Mouse (Mus musculus) cerebellum, adult 9-11 months (tissue): ENCODE results near the gene Edrf1.

Experiments used
- DNase-seq: peaks from one replicate; pipeline ENCODE4 v3.0.0; 2022

The Edrf1 gene

DNA sequence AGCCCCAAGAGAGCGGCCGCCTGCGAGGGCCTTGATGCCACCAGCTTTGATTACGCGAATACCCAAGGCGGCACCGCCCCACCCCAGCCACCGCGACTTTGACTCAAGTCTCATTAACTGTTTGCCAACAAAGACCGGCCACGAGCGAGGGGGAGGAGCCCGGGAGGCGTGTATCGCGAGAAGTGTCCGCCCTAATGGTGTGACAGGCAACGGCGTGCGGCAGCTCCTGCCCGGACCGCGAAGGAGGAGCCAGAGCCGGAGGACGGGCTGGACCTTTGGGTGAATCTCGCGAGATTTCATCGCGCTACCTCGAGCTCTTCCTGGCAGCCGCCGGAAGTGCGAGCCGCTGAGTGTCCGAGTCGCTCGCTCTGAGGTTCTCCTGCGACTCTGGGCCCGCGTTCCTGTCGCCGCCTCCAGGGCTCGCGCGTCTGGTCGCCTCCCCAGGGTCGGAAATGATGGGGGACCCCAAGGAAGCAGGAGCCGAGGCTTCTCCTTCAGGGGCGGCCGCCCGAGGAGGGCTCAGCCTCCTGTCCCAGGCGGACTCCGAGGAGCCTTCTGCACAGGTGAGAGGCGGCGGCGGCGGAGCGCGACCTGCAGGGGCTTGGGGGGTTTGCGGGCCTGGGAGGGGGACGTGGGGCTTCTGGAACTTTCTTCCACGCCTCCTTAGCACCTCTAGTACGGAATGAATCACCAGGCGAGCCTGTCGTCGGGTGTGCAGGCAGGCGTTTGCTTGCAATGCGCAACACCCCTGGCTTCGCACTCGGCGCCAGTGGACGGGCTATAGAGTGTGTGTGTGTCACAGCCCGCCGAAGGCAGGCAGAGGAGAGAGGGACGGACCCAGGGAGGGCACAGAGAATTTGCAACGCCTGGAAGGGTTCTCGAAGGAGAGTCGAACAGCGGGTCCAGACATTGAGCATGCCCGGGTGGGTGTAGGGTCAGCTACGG is at the start of gene Edrf1:
Gene Edrf1 (plus strand): TSS at position 183 of the 945 bp plus-strand sequence.
- DNase-seq, result peak; percentile 98

- DNase-seq, result no peak
These were observed 45.6 kb upstream of the Edrf1 start for GRCm38 (mm10) chr7:133591750-133592149.

DNA sequence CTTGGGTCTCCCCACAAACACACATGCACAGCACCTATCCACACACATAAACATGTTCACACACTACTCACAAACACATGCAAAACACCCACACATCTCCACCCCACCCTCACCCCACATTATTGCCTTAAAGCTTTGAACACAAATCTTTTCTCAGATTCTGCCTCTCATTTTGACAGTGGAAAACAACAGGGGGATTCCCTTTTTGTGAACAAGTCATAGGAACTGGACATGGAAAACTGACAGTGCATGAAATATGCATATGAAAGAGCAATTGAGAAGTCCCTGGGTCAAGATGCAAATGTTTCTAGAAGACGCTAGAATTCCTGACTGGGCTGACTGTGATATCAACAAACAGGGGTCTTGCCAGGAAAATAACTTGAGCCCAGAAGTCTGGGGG is 36.8 kb upstream of the Edrf1 start:
- DNase-seq, result no peak

DNA sequence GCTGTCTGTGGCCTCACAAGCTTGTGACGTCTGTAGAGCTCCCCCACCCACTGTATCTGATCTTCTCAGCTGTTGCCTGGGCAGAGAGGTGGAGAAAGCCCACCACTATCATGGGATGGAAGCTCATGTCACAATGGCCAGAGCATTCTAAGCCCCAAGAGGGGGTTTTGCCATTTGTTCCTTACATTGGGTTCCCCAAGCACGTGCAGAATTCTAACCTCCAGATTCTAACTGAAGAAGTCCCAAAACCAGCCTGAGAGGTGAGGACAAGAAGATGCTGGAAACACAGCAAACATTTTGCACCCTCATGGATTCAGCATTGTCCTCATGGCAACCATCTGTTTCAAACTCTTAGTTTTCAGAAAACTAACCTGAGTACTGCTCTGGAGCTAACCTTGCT is 35.3 kb upstream of the Edrf1 start, which contains the start of gene Tex36:
Gene Tex36 (minus strand): TSS at position 101 of the 400 bp plus-strand sequence.
- DNase-seq, result no peak

DNA sequence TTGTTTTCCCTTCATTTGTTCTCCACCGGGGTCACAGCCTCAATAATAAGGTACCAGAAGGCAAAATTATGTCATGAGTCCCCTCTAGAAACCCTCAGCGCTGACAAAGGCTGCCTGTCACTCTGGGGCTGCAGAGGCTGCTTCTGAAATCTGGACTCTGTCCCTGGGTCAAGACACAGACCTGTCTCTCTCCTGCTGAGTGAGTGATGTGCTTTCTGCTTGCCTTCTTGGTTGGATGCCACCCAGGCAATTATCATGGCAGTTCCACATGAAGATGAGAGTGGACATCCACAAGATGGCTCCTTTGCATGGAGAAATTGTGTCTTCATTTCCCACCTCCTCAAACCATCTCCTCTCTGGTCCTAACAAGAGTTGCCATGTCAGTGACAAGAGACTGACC is 34.2 kb upstream of the Edrf1 start:
- DNase-seq, result no peak

GRCm38 (mm10) chr7:133604427-133605081 is 32.8 kb upstream of the Edrf1 start:
- DNase-seq, result no peak

GRCm38 (mm10) chr7:133607331-133607730 is 30.0 kb upstream of the Edrf1 start:
- DNase-seq, result no peak

DNA sequence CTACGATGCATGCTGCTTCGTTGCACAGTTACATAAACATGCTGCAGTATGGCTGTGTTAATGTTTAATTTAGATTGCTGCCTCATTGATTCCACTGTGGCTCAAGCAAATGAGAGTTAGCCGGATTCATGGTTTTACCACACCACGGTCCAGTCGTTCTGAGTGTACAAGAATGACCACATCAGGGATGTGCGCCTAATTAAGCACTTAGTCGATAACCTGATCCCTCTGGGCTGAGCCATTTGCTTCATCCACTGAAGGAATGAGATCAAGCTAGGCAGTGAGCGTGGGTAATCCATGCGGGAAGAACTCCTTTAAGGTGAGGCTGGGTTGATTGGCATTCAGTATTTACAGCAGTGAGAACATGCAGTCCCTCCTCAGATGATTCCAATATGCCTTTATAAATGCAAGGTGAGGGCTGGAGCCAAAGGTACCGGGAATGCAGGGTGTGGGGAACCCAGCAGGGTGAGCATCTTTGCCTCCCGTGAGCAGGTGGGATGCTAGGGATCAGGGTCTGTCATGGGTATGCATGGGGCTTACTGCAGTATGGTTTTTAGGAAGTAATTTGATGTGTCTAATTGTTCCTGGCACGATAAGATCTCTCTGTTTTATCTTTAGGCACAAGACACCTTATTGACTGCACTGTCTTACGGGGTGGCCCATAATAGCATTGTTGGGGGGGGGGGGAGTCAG is 29.3 kb upstream of the Edrf1 start:
- DNase-seq, result peak; percentile 24

- peak; percentile 41 for DNase-seq
These were observed 28.6 kb upstream of the Edrf1 start for GRCm38 (mm10) chr7:133608631-133609340.

- peak; percentile 84 for DNase-seq
These were observed 27.8 kb upstream of the Edrf1 start for GRCm38 (mm10) chr7:133609585-133609984.

DNA sequence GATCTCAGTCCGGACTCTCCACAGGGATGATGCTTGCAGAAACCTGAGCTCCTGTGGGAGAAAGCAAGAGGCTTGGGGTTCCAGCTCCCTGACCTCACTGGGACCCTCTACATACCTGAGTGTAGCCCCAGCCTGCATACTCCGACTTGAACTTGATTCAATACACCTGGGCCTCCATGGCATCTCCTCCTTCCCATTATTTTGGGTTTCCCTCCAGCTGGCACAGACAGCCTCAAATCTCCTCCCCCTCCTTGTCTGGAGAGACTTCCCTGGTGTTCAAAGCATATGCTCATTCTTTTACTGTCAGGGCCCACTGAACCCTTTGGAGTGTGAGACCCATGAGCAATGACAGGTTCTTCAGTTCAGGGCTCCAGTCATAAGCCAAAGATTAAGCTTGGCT is 24.4 kb upstream of the Edrf1 start:
- peak; percentile 68 for DNase-seq

DNA sequence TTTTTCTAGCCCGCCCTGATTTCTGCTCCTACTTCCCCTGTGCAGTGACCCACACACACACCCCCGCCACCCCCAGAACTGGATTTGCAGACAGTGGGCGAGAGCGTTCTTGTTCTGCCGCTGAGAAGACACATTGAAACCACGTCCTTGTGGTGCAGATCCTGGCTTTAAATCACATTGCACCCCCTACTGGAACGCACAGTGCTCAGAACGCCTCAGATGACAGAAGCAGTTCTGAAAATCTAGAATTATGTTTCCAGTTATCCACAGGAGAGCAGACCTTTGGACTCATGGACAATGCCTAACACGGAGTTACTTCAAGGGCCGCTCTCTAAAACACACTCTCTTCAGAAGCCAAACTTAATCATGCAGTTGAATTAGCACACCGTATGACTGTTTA is 16.6 kb upstream of the Edrf1 start:
- DNase-seq, result no peak

DNA sequence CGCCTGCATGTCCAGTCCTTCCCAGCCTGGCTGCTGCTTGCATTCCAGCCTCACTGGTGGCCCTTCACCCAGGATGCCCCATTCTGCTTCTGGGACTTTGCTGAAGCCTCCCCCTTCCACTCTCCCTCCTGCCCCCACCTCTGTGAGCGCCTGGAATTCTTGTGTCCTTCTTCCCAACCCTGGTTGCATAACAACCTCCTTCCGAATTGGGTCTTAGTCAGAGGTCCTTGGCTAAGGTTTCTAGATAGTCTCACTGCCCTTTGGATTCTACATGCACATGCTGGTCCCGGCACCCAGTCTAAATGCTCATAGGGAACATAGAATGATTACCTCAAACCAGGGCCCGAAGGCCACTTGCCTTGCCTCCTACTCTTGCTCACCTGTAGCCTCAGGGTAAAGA is 14.1 kb upstream of the Edrf1 start:
- DNase-seq, result no peak

DNA sequence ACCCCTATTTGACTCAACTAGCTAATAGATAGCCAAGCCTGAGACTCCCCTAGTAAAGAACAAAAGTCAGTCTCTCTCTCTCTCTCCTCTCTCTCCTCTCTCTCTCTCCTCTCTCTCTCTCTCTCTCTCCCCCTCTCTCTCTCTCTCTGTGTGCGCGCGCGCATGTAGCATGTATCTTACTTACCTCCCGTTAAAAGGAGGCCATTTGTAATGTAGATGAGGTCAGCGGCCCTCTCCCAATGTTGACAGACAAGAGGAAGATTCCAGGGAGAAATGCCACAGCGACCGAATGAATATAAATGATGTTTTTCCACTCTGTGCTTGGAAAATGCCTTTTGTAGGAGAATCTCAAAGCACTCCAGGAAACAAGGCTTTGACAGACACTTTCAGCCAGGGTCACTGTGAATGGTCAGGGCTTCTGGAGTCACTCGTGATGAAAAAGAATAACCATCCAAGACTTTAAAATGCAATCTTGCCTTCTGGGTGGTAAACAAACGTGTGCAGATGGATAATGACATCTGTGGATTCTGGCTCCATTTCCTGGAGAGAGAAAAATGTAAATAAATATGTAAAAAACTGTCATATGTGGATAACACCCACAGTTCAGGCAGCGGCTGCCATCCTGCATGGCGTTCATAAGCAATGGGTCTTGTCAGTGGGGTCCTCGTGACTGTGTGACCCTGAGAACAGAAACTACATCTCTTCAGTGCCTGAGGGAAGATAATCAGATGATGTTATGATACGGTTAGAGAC is 10.0 kb upstream of the Edrf1 start:
- no peak for DNase-seq

- DNase-seq, result no peak
These were observed 6.5 kb upstream of the Edrf1 start for GRCm38 (mm10) chr7:133630821-133631220.

DNA sequence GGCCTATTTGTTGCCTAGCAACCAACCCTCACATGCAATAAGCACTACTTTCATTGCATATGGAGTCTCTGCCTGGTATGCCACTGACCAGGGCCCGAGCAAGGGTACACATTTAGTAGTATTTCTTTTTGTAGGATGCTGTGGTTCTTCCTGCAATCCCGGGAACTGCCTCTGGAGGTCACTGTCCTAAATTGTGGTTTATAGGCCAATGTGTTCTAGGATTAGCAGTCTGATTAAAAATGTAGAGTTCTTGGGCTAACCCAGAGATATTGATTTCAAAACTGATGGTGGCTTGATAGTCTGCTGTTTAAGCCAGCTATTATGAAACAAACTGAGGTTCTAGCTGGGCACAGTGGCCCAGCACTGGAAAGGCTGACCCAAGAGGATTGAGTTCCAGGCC is 4.9 kb upstream of the Edrf1 start:
- DNase-seq, result peak; percentile 54

GRCm38 (mm10) chr7:133634932-133635650 is 2.3 kb upstream of the Edrf1 start:
- DNase-seq, result no peak

GRCm38 (mm10) chr7:133636738-133637352 is 498 bp upstream of the Edrf1 start:
- DNase-seq, result peak; percentile 90

DNA sequence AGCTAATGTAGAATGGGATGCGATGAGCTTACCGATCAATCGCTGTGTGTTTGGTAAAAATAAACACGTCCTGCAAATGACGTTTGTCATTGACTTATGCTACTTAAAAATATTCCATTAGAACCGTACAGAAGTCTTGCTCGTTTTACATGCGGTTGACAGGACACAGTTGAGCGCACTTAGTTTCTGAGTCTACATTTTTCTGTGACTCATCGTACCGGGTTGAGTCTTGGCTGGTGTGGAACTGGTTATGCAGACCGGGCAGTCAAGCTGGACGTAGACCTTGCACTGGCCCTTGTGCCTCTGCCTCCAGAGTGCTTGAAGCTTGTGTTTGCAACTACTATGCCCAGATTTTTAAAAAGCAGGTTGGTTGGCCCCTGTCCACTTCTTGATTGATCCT is 963 bp downstream of the Edrf1 start:
- DNase-seq, result peak; percentile 42

DNA sequence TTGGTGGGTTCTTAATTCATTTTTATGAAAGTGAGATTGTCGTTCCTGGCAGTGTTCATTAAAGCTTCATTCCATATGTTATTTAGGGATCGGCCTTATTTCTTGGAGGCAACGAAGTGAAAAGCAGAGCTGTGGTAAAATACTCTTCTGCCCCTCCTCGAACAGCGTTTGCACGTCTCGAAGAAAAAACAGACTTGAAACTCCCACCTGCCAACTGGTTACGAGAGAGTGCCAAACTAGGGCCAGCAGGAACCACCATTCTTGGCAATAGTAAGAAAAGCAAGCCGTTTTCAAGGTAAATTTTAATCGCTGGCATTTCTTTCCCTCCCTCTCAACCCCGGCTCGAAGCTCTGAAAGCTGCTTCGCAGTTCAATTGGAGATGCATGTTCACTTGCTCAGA is 1.5 kb downstream of the Edrf1 start:
- no peak for DNase-seq

DNA sequence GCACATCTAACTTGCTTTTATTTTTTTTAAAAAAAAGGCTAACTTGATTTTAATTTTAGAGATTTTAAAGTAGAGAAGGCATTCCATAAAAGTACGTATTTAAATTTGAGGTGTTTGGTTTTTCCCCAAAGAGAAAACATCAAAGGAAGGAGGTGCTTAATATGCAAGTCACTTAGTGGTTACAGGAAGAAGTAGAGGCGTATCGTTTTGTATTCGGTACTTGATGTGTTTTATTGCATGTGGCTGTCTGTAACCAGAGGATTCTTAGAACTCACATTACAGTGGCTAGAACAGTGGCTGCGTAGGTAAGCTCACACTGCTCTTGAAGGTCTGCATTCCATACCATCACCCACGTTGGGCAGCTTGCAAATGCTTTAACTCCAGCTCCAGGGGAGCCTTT is 8.4 kb downstream of the Edrf1 start:
- no peak for DNase-seq
